Mouse (Mus musculus): ENCODE results near the gene Gm49322.
"Not testable (repeated sequence)": the region's sequence is repeated elsewhere in the genome, so short reads cannot be mapped to it uniquely, and the experiment has no call there.

Gm49322 gene

GRCm38 (mm10) chr10:80610116-80610785, 4.4 kb downstream of the Gm49322 start:
- DNase-seq (ENCODE audit: low read depth in 1 of 2, low spot score in 2 of 2), result no peak

- DNase-seq (ENCODE audit: low read depth in 1 of 2, low spot score in 2 of 2), result no peak
Measured at GRCm38 (mm10) chr10:80611024-80611423, 5.2 kb downstream of the Gm49322 start.

DNA sequence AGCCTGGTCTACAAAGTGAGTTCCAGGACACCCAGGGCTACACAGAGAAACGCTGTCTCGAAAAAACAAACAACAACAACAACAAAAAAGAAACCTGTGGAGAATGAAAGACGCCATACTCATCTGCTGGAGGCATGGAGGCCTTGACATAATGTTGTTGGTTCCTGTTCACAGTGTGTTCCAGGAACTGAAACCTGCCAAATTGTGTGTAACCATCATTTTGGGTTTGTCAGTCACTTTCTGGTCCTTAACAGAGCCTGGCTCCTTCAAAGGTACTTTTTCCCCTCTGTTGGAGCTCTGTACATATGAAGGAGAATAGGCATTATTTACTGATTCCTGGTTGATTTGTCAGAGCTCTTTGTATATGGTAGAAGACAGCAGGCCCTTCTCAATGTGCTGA, 6.1 kb downstream of the Gm49322 start:
- no peak for DNase-seq (ENCODE audit: low read depth in 1 of 2, low spot score in 2 of 2)

DNA sequence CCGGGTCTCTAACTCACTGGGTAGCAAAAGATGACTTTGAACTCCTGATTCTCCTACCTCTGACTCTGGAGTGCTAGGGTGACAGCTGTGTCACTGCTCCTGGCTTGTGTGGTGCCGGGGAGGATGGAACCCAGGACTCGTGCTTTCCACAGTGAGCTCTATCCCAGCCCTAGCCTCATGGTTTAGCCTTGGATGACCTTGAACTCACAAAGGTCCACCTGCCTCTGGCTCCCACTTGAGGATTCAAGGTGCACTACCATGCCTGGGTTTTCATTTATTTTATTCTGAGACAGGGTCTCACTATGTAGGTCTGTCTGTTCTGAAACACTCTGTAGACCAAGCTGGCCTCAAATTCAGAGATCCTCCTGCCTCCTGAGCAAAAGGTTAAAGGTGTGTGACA, 8.0 kb downstream of the Gm49322 start:
- no peak for DNase-seq (ENCODE audit: low read depth in 1 of 2, low spot score in 2 of 2)

DNA sequence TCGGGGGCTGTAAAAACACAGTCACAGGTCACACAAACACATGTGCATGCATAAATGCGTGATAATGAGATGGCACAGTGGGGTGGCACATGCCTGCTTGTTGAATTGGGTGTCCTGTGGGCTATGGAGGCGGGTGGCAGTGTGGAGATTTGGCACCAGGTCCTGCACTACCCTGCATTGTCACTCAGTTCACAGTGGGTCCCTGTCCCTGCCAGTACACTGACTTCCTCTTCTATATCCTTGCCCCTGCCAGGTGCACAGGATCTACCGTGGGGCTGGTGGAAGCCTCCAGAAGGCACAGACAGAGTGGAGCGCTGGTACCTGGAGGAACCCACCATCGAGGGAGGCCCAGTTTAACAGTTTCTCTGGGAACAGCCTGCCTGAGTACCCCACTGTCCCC, 8.5 kb downstream of the Gm49322 start:
- no peak for DNase-seq (ENCODE audit: low read depth in 1 of 2, low spot score in 2 of 2)

DNA sequence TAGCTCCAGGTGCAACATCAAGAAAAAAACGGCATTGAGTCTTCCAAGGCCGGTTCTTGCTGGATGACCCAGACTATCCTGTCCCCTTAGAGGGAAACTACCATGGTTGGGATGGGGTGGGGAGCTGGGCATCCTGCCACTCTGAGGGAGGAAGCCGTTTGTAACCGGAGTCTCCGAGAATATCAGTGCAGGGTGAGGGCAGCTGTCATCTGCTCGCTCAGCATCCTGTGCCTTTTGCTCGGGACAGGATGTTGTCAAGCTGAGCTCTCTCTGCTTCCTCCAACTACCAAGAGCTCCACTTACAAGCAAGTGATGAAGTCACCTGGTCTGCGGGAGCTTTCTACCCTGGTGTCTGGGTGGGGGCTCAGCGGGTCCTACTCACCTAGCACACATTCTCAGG, 12.4 kb downstream of the Gm49322 start:
- no peak for DNase-seq (ENCODE audit: low read depth in 1 of 2, low spot score in 2 of 2)

- DNase-seq (ENCODE audit: low read depth in 1 of 2, low spot score in 2 of 2), result no peak
Measured at GRCm38 (mm10) chr10:80619465-80620244, 13.8 kb downstream of the Gm49322 start.

GRCm38 (mm10) chr10:80620365-80620764, 14.5 kb downstream of the Gm49322 start:
- no peak for DNase-seq (ENCODE audit: low read depth in 1 of 2, low spot score in 2 of 2)

GRCm38 (mm10) chr10:80620796-80621689, 15.2 kb downstream of the Gm49322 start:
- no peak for DNase-seq (ENCODE audit: low read depth in 1 of 2, low spot score in 2 of 2)

DNA sequence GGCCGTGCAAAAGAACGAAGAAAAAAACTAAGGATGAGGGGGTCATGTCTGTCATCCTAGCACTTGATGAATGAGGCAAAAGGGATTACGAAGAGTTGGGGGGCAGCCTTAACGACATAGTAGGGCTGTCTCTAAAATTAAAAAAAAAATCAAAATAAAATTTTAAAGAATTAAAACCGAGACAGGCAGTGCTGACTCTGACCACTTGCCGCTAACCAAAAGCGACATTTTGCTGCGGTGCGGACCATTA, 15.8 kb downstream of the Gm49322 start:
- no peak for DNase-seq (ENCODE audit: low read depth in 1 of 2, low spot score in 2 of 2)

DNA sequence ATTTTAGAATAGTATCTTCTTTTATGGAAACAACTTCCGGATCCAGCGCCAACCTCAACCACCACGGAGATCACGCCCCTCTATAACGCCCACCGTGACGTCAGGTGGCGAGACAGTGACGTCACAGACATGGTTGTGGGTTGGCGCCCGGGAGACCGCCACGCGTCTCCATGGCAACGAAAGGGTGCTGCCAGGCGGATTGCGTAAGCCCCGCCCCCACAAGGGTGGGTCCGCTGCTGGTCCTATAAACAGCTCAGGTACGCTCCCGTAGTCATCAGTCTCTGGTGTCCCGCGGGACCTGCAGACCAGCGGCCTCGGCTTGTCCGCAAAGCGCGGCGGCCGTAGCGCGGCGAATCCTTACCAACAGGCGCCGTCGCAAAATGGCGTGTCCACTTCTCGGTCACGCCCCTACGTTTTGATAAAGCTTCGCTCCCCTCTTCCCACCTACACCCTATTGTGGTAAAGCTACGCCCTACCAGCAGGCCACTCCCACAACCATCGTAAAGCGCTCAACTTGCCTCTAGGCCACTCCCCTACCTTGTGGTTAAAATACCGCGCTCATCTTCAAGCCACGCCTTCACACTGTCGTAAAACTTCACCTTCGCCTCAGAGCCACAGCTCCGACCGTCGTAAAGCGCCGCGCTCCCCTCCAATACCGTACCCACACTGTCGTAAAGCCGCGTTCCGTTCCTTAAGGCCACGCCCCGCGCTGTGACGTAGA, 16.3 kb downstream of the Gm49322 start:
- DNase-seq (ENCODE audit: low read depth in 1 of 2, low spot score in 2 of 2), result peak; percentile 97 to 100

- peak in 1 of 2 experiments; percentile 18 for DNase-seq (ENCODE audit: low read depth in 1 of 2, low spot score in 2 of 2)
Measured at GRCm38 (mm10) chr10:80622661-80623456, 17.0 kb downstream of the Gm49322 start, which contains the start of gene Csnk1g2. Gene Csnk1g2 (plus strand): TSS chr10:80622838.

DNA sequence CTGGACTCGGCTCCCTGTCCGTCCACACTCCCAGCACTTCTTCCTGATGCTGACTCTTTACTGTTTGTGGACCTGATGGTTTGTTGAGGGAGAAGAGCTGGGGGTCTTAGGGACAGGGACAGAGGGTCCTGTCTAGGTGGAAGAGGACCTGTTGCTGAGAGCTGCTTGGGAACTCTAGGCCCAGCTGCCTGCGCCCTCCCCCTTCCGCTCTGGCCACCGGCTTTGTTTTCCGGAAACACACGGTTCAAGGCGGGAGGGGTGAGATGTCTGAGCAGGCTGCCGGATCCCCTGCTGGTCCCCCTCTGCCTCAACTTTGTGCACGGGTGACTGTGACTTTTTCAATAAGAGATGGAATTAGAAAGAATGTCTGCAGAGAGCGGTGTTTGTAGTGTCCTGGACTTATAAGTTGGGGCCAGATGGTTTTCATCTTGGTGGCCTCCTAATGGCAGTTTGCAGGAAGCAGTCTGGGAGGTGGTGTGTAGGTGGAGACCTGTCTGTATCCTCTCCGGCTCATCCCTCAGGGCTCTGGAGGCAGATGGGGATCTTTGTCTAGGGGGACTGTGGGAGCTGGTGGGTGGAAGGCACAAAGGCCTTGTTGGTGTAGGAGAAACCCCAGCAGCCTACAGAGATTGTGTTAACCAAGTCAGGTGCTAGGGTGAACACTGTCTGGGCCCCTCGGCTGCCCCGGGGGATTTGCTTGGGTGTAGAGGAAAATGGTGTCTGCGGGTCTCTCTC, 17.8 kb downstream of the Gm49322 start:
- peak in 1 of 2 experiments; percentile 48 for DNase-seq (ENCODE audit: low read depth in 1 of 2, low spot score in 2 of 2)

- DNase-seq (ENCODE audit: low read depth in 1 of 2, low spot score in 2 of 2), result no peak
Measured at GRCm38 (mm10) chr10:80625764-80626163, 19.9 kb downstream of the Gm49322 start.

DNA sequence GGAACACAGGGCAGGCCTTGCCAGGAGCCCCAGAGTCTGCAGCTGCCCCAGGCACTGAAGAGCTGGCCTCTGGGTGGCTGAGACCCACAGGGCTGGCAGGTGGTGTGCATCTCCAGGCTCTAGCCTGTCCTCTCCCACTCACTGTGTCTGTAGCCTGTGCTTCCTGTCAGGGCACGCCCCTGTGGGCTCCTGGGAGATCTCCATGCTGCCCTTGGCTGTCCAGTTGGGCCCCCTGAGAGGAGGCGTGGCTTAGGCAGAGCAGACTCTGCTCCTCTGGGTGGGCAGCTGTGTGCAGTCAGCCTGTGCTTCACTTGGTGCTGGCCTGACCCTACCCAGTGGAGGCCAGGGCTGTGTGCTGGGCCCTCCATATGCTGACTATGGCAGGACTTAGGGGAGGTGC, 21.9 kb downstream of the Gm49322 start:
- DNase-seq (ENCODE audit: low read depth in 1 of 2, low spot score in 2 of 2), result no peak

DNA sequence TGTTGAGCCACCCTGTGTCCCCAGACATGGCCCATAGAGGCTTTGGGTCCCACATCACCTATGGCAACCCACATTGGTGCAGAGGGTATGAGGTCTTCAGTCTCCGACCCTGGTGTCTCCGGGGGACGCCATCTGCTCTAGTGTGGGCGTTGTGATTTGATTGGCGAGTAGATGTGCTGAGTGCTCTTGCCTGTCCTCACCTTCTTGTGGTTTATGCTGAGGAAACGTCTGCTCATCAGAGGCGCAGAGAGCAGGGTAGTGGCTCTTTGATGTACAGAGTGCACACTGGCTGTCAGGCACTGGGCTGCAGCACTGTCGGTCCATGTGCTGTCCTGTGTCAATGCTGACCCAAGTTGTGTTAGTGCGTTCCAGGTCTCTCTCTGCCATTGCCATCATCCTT, 23.1 kb downstream of the Gm49322 start:
- DNase-seq (ENCODE audit: low read depth in 1 of 2, low spot score in 2 of 2), result no peak

DNA sequence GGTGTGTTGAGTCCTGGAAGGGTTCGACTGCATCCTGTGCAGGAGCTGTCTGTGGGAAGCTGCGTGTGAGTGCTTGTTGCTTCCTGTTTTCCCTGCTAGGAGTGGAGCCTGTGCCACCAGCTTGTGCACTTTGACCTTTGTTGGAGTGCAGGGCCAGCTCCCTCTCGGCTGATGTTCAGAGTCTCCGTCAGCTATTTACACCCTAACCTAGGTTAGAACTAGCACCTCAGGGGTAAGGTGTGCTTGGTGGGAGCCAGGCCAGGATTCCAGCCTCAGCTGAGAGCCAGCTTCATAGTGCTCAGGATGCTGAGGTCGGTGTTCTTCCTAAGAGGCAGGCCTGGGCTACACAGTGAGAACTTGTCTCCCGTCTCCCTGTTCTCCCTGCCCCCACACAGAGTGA, 29.5 kb downstream of the Gm49322 start:
- no peak for DNase-seq (ENCODE audit: low read depth in 1 of 2, low spot score in 2 of 2)

DNA sequence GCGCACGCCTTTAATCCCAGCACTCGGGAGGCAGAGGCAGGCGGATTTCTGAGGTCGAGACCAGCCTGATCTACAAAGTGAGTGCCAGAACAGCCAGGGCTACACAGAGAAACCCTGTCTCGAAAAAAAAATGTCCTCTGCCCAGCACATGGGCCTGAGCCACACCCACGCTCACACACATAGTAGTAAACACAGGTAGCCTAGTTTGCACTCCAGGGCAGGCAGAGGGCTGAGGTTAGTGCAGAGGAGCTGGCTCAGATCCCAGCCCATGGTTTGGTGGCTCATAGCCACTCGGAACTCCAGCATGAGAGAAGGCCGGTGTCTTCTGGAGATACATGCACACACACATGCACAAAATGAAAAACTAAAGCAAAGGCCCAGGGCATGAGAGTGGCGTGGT, 41.1 kb downstream of the Gm49322 start:
- no peak for DNase-seq (ENCODE audit: low read depth in 1 of 2, low spot score in 2 of 2)

GRCm38 (mm10) chr10:80649910-80650309, 44.1 kb downstream of the Gm49322 start:
- not testable (repeated sequence) for DNase-seq (ENCODE audit: low read depth in 1 of 2, low spot score in 2 of 2)

GRCm38 (mm10) chr10:80650392-80650791, 44.6 kb downstream of the Gm49322 start:
- no peak for DNase-seq (ENCODE audit: low read depth in 1 of 2, low spot score in 2 of 2)
